ENCODE assay signal across 18 mouse cellular contexts in the genomic region with DNA sequence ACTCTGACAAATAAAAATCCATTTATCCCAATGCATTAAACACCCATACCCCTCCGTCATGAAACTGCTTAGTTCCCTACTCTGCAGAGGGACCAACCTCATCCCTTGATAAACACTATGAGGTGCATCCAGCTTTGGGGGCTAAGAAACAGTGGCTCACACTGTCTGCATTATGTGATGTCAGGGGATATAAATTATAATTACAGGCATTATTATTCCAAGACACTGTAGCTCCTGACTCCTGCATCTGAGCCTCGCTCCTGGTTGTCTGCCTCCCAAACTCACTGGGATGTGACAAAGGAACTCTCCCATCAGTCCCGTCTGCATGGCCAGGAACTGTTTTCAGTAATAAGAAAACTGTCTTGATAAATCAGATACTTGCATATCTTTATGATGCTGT.
DNase-seq lines count a peak whose midpoint lies in the region; ATAC-seq and TF ChIP-seq lines count a peak whose summit lies in the region.
"Had no signal": no experiment of that assay in that cellular context is flagged by ENCODE, and none has a peak within 500 bp of the region (broad histone marks: within the 10 kb centered on the region; RNA-seq: fewer than 3 reads in every experiment).

No protein-coding gene starts in this region.

- H3K9ac ChIP-seq in forebrain, embryonic 13.5 days = no peak overlapping the region
- no peak overlapping the region for H3K9ac ChIP-seq in kidney, embryonic 14.5 days (ENCODE audit: low read depth, low read length)
- H3K9ac ChIP-seq in midbrain, embryonic 14.5 days (replicated peaks; ENCODE audit: low read length) = no peak overlapping the region
- no peak overlapping the region for H3K9ac ChIP-seq in midbrain, postnatal 0 days (replicated peaks; ENCODE audit: low read length, poor library complexity, severe bottlenecking)
- H3K9ac ChIP-seq: embryonic facial prominence, embryonic 12.5 days; hindbrain, embryonic 15.5 days; limb, embryonic 12.5 days; liver, embryonic 12.5 days; midbrain, embryonic 12.5 days had no signal

- DNase-seq in forebrain, embryonic 10.5 days (ENCODE audit: extremely low spot score, low spot score) = no peak
- no peak for DNase-seq in kidney, postnatal 36 days
- no peak for DNase-seq in midbrain, embryonic 14.5 days
- no peak for DNase-seq in midbrain, postnatal 0 days (ENCODE audit: low spot score)
- DNase-seq in gastrocnemius, adult 8-10 months (ENCODE audit: low spot score in 2 of 2) = no peak
- DNase-seq: cerebellum, adult 2 months; cerebellum, postnatal 25 days; layer of hippocampus, postnatal 36 days; thymus, adult 2 months; thymus, postnatal 4 days had no signal

- H3K4me3 ChIP-seq in forebrain, embryonic 13.5 days = no peak overlapping the region
- H3K4me3 ChIP-seq in forebrain, embryonic 10.5 days = no peak overlapping the region
- H3K4me3 ChIP-seq in kidney, embryonic 14.5 days (ENCODE audit: low read length) = no peak overlapping the region
- H3K4me3 ChIP-seq in midbrain, embryonic 14.5 days (replicated peaks; ENCODE audit: low read depth, low read length) = no peak overlapping the region
- H3K4me3 ChIP-seq in midbrain, postnatal 0 days (ENCODE audit: low read depth, low read length) = no peak overlapping the region
- H3K4me3 ChIP-seq: embryonic facial prominence, embryonic 12.5 days; hindbrain, embryonic 15.5 days; limb, embryonic 12.5 days; liver, embryonic 12.5 days; midbrain, embryonic 12.5 days had no signal

- H3K27ac ChIP-seq in forebrain, embryonic 13.5 days = peak overlapping the region; percentile 57; the same call in 1 of the 2 replicates
- no peak overlapping the region for H3K27ac ChIP-seq in forebrain, embryonic 10.5 days
- no peak overlapping the region for H3K27ac ChIP-seq in kidney, embryonic 14.5 days (ENCODE audit: low read depth, low read length)
- H3K27ac ChIP-seq in midbrain, embryonic 14.5 days (replicated peaks; ENCODE audit: low read depth, low read length) = peak overlapping the region; percentile 37; the same call in 1 of the 2 replicates
- H3K27ac ChIP-seq in midbrain, postnatal 0 days (ENCODE audit: low read depth, low read length) = no peak overlapping the region
- H3K27ac ChIP-seq: embryonic facial prominence, embryonic 12.5 days; hindbrain, embryonic 15.5 days; limb, embryonic 12.5 days; liver, embryonic 12.5 days; midbrain, embryonic 12.5 days had no signal

- no peak for ATAC-seq in forebrain, embryonic 13.5 days
- 0 out of 2 replicates have a peak, but pooled peaks have one; percentile 36 for ATAC-seq in kidney, embryonic 14.5 days (ENCODE audit: low FRiP score, low TSS enrichment)
- no peak for ATAC-seq in midbrain, embryonic 14.5 days (ENCODE audit: low FRiP score, low TSS enrichment)
- ATAC-seq in midbrain, postnatal 0 days (ENCODE audit: low FRiP score) = no peak
- ATAC-seq: intestine, embryonic 16.5 days; liver, embryonic 12.5 days had no signal

- WGBS in forebrain, embryonic 13.5 days = 55% methylated on average over 3 of the region's 3 CpGs
- 85% methylated on average over 3 of the region's 3 CpGs for WGBS in forebrain, embryonic 10.5 days
- 16% methylated on average over 3 of the region's 3 CpGs for WGBS in kidney, embryonic 14.5 days
- 58% methylated on average over 3 of the region's 3 CpGs for WGBS in midbrain, embryonic 14.5 days
- 60% methylated on average over 3 of the region's 3 CpGs for WGBS in midbrain, postnatal 0 days

- no peaks in the 10 kb centered on the region for H3K27me3 ChIP-seq in forebrain, embryonic 13.5 days
- no peaks in the 10 kb centered on the region for H3K27me3 ChIP-seq in forebrain, embryonic 10.5 days (ENCODE audit: poor library complexity, severe bottlenecking)
- no peaks in the 10 kb centered on the region for H3K27me3 ChIP-seq in kidney, embryonic 14.5 days (ENCODE audit: control insufficient read depth, insufficient read depth, low read length)
- H3K27me3 ChIP-seq in midbrain, embryonic 14.5 days (ENCODE audit: control insufficient read depth, insufficient read depth, low read length) = no peaks in the 10 kb centered on the region
- H3K27me3 ChIP-seq in midbrain, postnatal 0 days (ENCODE audit: insufficient read depth, low read length) = no peaks in the 10 kb centered on the region
- H3K27me3 ChIP-seq: embryonic facial prominence, embryonic 12.5 days; hindbrain, embryonic 15.5 days; limb, embryonic 12.5 days; liver, embryonic 12.5 days; midbrain, embryonic 12.5 days had no signal

- no peaks in the 10 kb centered on the region for H3K9me3 ChIP-seq in forebrain, embryonic 13.5 days (replicated peaks)
- no peaks in the 10 kb centered on the region for H3K9me3 ChIP-seq in forebrain, embryonic 10.5 days
- H3K9me3 ChIP-seq in kidney, embryonic 14.5 days (ENCODE audit: control insufficient read depth, low read length) = no peaks in the 10 kb centered on the region
- no peaks in the 10 kb centered on the region for H3K9me3 ChIP-seq in midbrain, embryonic 14.5 days (ENCODE audit: control insufficient read depth, low read length)
- H3K9me3 ChIP-seq in midbrain, postnatal 0 days (ENCODE audit: low read length) = no peaks in the 10 kb centered on the region
- H3K9me3 ChIP-seq: embryonic facial prominence, embryonic 12.5 days; hindbrain, embryonic 15.5 days; limb, embryonic 12.5 days; liver, embryonic 12.5 days; midbrain, embryonic 12.5 days had no signal

- no peak overlapping the region for H3K4me2 ChIP-seq in forebrain, embryonic 13.5 days
- no peak overlapping the region for H3K4me2 ChIP-seq in kidney, embryonic 14.5 days (replicated peaks; ENCODE audit: low read depth, low read length)
- no peak overlapping the region for H3K4me2 ChIP-seq in midbrain, embryonic 14.5 days (ENCODE audit: low read length)
- H3K4me2 ChIP-seq in midbrain, postnatal 0 days (ENCODE audit: low read depth, low read length, poor library complexity, severe bottlenecking) = no peak overlapping the region
- H3K4me2 ChIP-seq: embryonic facial prominence, embryonic 12.5 days; hindbrain, embryonic 15.5 days; limb, embryonic 12.5 days; liver, embryonic 12.5 days; midbrain, embryonic 12.5 days had no signal

- TF ChIP-seq CTCF in midbrain, postnatal 0 days (IDR thresholded peaks at IDR 0.05) = no peak

- no peaks in the 10 kb centered on the region for H3K36me3 ChIP-seq in forebrain, embryonic 13.5 days (ENCODE audit: poor library complexity, severe bottlenecking)
- H3K36me3 ChIP-seq in forebrain, embryonic 10.5 days (replicated peaks) = no peaks in the 10 kb centered on the region
- H3K36me3 ChIP-seq in kidney, embryonic 14.5 days (ENCODE audit: control insufficient read depth, insufficient read depth, low read length) = no peaks in the 10 kb centered on the region
- no peaks in the 10 kb centered on the region for H3K36me3 ChIP-seq in midbrain, embryonic 14.5 days (ENCODE audit: control insufficient read depth, insufficient read depth, low read length)
- H3K36me3 ChIP-seq in midbrain, postnatal 0 days (ENCODE audit: insufficient read depth, low read length) = no peaks in the 10 kb centered on the region
- H3K36me3 ChIP-seq: embryonic facial prominence, embryonic 12.5 days; hindbrain, embryonic 15.5 days; limb, embryonic 12.5 days; liver, embryonic 12.5 days; midbrain, embryonic 12.5 days had no signal

- H3K4me1 ChIP-seq in forebrain, embryonic 13.5 days = peaks cover 31% of the 10 kb centered on the region
- peaks cover 35% of the 10 kb centered on the region for H3K4me1 ChIP-seq in forebrain, embryonic 10.5 days
- H3K4me1 ChIP-seq in kidney, embryonic 14.5 days (ENCODE audit: control insufficient read depth, insufficient read depth, low read length) = peaks cover 9% of the 10 kb centered on the region; the same call in 1 of the 2 replicates
- H3K4me1 ChIP-seq in midbrain, embryonic 14.5 days (ENCODE audit: control insufficient read depth, insufficient read depth, low read length) = peaks cover 10% of the 10 kb centered on the region
- H3K4me1 ChIP-seq in midbrain, postnatal 0 days (ENCODE audit: insufficient read depth, low read length) = no peaks in the 10 kb centered on the region; the same call in 1 of the 2 replicates

Comparison
In these comparisons a context has a peak if more than half of its experiments do, and no peak if none do; other contexts are left out.
1. H3K27ac ChIP-seq: peak in forebrain, embryonic 13.5 days (single experiment) and midbrain, embryonic 14.5 days (single experiment); none in forebrain, embryonic 10.5 days (single experiment), kidney, embryonic 14.5 days (single experiment) and midbrain, postnatal 0 days (single experiment).